Mouse (Mus musculus) splenic B cell, adult 2 months (primary cell): ENCODE measurements around the gene C1galt1.

ENCODE experiments used
- DNase-seq: peaks from one replicate; pipeline ENCODE4 v3.0.0-alpha.2; 2011; ENCODE audit warnings: low read depth, low spot score
- H3K27me3 ChIP-seq: 2 replicates; pipeline ENCODE4 v1.6.1; 2012; ENCODE audit warnings: mild to moderate bottlenecking, low read length, moderate library complexity, mixed read lengths; ENCODE audit not compliant: control insufficient read depth, poor library complexity, insufficient read depth, severe bottlenecking
- H3K36me3 ChIP-seq: 2 replicates; pipeline ENCODE4 v1.6.1; 2012; ENCODE audit warnings: mild to moderate bottlenecking, low read length, moderate library complexity, mixed read lengths; ENCODE audit not compliant: control insufficient read depth, poor library complexity, insufficient read depth, severe bottlenecking

The C1galt1 gene

GRCm38 (mm10) chr6:7848714-7849113, 4.1 kb downstream of the C1galt1 start:
- H3K27me3 ChIP-seq: no peaks in the 10 kb centered on the region; the same call in 1 of the 2 replicates
- no peaks in the 10 kb centered on the region for H3K36me3 ChIP-seq
- DNase-seq: no peak

DNA sequence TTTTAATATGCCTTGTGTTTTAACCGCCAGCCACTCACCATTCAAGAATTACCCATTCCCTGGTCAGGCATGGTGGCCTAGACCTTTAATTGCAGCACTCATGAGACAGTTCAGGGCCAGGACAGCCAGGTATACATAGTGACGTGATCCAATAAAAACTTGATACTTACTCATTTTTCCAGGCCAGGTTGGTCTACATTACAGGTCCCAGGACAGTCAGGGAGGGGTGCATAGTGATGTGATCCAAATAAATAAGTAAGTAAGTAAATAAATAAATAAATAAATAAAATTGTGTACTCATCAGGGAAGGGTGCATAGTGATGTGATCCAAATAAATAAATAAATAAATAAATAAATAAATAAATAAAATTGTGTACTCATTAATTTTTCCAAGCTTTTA, 6.4 kb downstream of the C1galt1 start:
- no peaks in the 10 kb centered on the region; the same call in 1 of the 2 replicates for H3K27me3 ChIP-seq
- no peaks in the 10 kb centered on the region for H3K36me3 ChIP-seq
- DNase-seq: no peak

GRCm38 (mm10) chr6:7852919-7853318, 8.3 kb downstream of the C1galt1 start:
- DNase-seq: no peak
- H3K27me3 ChIP-seq: no peaks in the 10 kb centered on the region; the same call in 1 of the 2 replicates
- H3K36me3 ChIP-seq: no peaks in the 10 kb centered on the region

- no peaks in the 10 kb centered on the region; the same call in 1 of the 2 replicates for H3K27me3 ChIP-seq
Observed at GRCm38 (mm10) chr6:7853461-7853860, 8.8 kb downstream of the C1galt1 start.

GRCm38 (mm10) chr6:7856682-7857290, 12.1 kb downstream of the C1galt1 start:
- Histone ChIP-seq H3K36me3 (no peaks in the 10 kb centered on the region), H3K27me3 (no peaks in the 10 kb centered on the region; the same call in 1 of the 2 replicates)
- peak; percentile 83 for DNase-seq

More at GRCm38 (mm10) chr6:7853461-7853860, 8.8 kb downstream of the C1galt1 start:
- H3K36me3 ChIP-seq: no peaks in the 10 kb centered on the region
- DNase-seq: no peak

DNA sequence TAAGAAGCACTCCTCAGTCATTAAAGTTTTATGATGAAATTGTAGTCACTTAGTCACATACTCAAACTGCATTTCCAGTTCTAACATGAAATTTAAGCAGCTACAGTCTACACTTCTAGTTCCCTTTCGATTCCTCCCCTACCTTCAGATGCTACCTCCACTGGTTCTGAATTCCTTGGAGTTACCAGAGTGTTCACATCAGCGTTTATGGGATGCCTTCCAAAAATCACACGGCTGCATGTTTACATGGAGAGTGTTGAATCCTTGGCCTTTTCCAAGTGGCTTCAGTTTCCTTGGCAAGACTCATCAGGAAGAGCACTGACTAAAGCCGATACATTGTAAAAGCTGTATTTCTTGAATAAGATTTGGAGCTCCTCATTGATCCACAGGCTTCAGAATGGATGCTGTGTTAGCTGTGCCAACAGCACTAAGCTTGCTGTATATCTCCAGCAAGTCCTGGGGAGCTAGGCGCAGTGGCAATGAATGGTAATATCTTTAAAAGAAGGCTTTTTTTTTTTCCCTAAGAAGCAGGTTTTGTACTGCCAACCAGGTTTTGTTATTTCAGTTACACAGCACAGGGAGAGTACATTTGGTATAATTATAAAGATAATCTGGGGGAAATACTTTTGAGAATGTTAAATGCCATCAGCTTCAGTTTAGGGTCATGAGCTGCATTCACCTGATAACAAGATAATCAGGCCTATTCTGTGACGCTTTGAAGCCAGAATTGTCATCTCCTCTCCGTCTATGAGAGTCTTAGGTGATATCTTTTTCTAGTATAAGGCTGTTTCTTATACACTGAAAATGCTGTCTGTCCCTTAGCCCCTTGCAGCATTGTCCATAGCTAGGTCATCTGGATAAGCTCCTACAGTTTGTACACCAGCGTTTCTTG, 13.0 kb downstream of the C1galt1 start:
- DNase-seq: no peak
- Histone ChIP-seq H3K27me3 (no peaks in the 10 kb centered on the region; the same call in 1 of the 2 replicates), H3K36me3 (no peaks in the 10 kb centered on the region)

- no peak for DNase-seq
- Histone ChIP-seq H3K27me3 (no peaks in the 10 kb centered on the region), H3K36me3 (no peaks in the 10 kb centered on the region)
Observed at GRCm38 (mm10) chr6:7858586-7858985, 13.9 kb downstream of the C1galt1 start.

- H3K27me3 ChIP-seq: no peaks in the 10 kb centered on the region
- no peaks in the 10 kb centered on the region for H3K36me3 ChIP-seq
Observed at GRCm38 (mm10) chr6:7859161-7859560, 14.5 kb downstream of the C1galt1 start.

GRCm38 (mm10) chr6:7861033-7861432, 16.4 kb downstream of the C1galt1 start:
- H3K27me3 ChIP-seq: no peaks in the 10 kb centered on the region
- no peak for DNase-seq
- H3K36me3 ChIP-seq: peaks cover 2% of the 10 kb centered on the region; the same call in 1 of the 2 replicates

More at GRCm38 (mm10) chr6:7859161-7859560, 14.5 kb downstream of the C1galt1 start:
- no peak for DNase-seq

DNA sequence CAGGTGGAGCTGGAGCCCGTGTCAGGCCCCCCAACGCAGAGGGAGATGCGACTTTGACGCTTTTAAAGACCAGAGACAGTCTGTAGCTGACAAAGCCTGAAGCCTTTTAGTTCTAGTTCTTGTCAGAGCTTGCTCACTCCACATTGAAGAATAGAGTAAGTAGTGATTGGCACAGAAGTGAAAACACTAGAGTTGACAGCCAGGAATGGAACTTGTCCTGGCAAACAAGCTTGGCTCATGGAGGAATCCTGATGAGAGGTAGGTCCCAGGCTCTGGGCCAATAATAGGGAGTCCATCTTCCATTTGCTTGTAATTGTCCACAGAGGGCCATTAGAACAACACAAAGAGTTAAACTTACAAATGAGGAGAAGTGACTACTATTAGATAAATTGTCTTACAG, 18.7 kb downstream of the C1galt1 start:
- no peak for DNase-seq
- Histone ChIP-seq H3K36me3 (peaks cover 4% of the 10 kb centered on the region), H3K27me3 (no peaks in the 10 kb centered on the region)

DNA sequence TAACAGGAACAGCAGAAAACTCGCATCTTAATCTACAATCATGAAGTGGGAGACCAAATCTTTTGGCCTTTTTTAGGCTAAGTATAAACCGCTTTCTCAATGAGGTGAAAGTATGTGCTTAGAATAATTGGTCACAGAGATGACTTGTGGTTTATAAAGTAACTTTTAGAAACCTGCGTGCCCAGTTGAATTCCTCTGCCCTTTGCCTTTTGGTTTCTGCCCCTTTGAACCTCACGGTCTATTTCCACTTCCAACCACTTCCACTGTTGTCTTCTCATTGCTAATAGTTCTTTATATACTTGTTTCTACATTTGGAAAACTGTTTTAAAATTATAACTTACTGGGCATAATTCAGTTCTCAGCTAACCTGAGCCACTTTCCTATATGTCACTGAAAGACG, 32.2 kb downstream of the C1galt1 start:
- DNase-seq: no peak

DNA sequence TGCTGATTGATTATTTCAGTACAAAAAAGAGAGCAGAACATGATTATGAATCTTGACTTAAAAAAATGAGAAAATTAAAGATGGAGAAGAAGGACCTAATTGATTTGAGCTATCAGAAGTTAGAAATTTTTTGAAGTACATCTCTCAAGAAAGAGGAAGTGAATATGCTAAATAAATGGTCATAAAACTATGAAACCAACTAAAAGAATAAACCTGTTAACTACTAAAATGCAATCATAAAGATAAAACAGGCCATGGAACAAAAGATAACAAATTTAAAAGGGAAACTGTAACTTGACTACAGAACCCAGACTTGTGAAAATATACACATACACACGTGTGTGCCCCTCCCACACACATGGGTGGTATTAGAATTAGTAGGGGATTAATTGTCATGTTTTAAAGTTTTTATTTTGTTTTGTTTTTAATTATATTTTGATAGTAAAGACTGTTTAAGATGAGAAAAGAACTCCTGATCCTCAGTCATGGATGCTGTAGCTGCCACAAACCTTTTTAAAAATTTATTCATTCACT, 37.0 kb downstream of the C1galt1 start:
- no peak for DNase-seq
- Histone ChIP-seq H3K36me3 (no peaks in the 10 kb centered on the region), H3K27me3 (no peaks in the 10 kb centered on the region; the same call in 1 of the 2 replicates)

More for the DNA sequence above, 32.2 kb downstream of the C1galt1 start:
- Histone ChIP-seq H3K36me3 (0 out of 2 replicates have a peak, but pooled peaks cover 2% of the 10 kb centered on the region), H3K27me3 (no peaks in the 10 kb centered on the region; the same call in 1 of the 2 replicates)

- no peaks in the 10 kb centered on the region for H3K36me3 ChIP-seq
- no peaks in the 10 kb centered on the region; the same call in 1 of the 2 replicates for H3K27me3 ChIP-seq
- no peak for DNase-seq
Observed at GRCm38 (mm10) chr6:7882520-7882919, 37.9 kb downstream of the C1galt1 start.

DNA sequence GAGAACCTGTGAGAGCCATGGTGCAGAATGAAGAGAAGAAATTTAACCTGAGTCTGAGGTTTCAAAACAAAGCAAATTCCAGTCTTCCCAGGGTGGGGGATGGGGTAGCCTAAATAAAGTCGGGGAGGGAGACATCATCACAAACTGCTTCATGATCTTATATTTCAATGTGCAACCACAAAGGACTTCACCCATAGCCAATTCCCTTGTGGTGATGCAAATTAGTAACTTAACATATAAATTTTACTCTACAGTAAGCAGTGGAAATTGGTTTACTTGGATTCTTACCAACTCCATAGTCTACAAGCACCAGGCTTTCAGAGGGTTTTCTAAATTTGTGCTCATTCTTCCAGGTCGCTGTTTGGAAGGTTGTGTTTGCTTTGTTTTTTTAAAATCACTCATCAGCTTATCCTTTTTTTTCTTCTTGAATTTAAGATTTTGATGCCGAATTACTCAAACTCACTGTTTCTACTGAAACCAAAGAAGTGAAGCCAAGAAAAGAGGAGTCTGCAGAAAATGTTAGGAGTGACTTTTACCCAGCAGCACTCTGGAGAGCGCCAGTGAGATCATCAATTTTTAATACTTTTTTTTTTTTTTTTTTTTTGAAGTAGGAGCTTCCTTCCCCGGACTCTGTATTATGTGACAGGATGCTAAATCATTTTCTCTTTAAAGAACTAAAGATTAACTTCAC, 41.5 kb downstream of the C1galt1 start:
- DNase-seq: no peak

More for the DNA sequence above, 41.5 kb downstream of the C1galt1 start:
- Histone ChIP-seq H3K36me3 (no peaks in the 10 kb centered on the region), H3K27me3 (no peaks in the 10 kb centered on the region)
